Mouse (Mus musculus) c-Kit-positive CD71-positive TER-119-positive erythroid progenitor cells, embryonic 14.5 days (primary cell): ENCODE results near the gene Rock2.
"Not testable (repeated sequence)": the region's sequence is repeated elsewhere in the genome, so short reads cannot be mapped to it uniquely, and the experiment has no call there.

ENCODE experiments used
- DNase-seq: peaks from one replicate; pipeline ENCODE4 v3.0.0-alpha.2; 2013; ENCODE audit warnings: low spot score

Rock2 gene

GRCm38 (mm10) chr12:17000628-17001027, 105.9 kb downstream of the Rock2 start:
- DNase-seq: no peak

GRCm38 (mm10) chr12:17001211-17001610, 106.5 kb downstream of the Rock2 start:
- DNase-seq: no peak

- no peak for DNase-seq
Observed at GRCm38 (mm10) chr12:17009466-17009865, 114.8 kb downstream of the Rock2 start.

- peak; percentile 65 for DNase-seq
Observed at GRCm38 (mm10) chr12:17011100-17011870, 116.6 kb downstream of the Rock2 start, which contains the start of gene 2410004P03Rik. 2410004P03Rik (minus strand) TSS chr12:17011727.

- DNase-seq: no peak
Observed at GRCm38 (mm10) chr12:17012067-17012899, 117.6 kb downstream of the Rock2 start.

GRCm38 (mm10) chr12:17015711-17016110, 121.0 kb downstream of the Rock2 start:
- DNase-seq: no peak

GRCm38 (mm10) chr12:17018468-17018867, 123.8 kb downstream of the Rock2 start:
- DNase-seq: peak; percentile 38

- DNase-seq: not testable (repeated sequence)
Observed at GRCm38 (mm10) chr12:17021125-17021524, 126.4 kb downstream of the Rock2 start.

GRCm38 (mm10) chr12:17022145-17022544, 127.5 kb downstream of the Rock2 start:
- no peak for DNase-seq

- no peak for DNase-seq
Observed at GRCm38 (mm10) chr12:17024554-17025110, 129.9 kb downstream of the Rock2 start.

GRCm38 (mm10) chr12:17032694-17033463, 138.2 kb downstream of the Rock2 start:
- peak; percentile 62 for DNase-seq

- no peak for DNase-seq
Observed at GRCm38 (mm10) chr12:17033464-17033841, 138.8 kb downstream of the Rock2 start.

- no peak for DNase-seq
Observed at GRCm38 (mm10) chr12:17034671-17035070, 140.0 kb downstream of the Rock2 start.

- DNase-seq: peak; percentile 49
Observed at GRCm38 (mm10) chr12:17035128-17035527, 140.4 kb downstream of the Rock2 start.

GRCm38 (mm10) chr12:17036532-17036931, 141.8 kb downstream of the Rock2 start:
- DNase-seq: no peak

- DNase-seq: no peak
Observed at GRCm38 (mm10) chr12:17037053-17037610, 142.4 kb downstream of the Rock2 start.
